Mouse (Mus musculus) kidney, adult 8-10 months (tissue): ENCODE measurements around the gene Mcts2.

ENCODE experiments used
- DNase-seq, 2 experiments: peaks; one replicate each; pipeline ENCODE4 v3.0.0; 2022

Mcts2 gene

DNA sequence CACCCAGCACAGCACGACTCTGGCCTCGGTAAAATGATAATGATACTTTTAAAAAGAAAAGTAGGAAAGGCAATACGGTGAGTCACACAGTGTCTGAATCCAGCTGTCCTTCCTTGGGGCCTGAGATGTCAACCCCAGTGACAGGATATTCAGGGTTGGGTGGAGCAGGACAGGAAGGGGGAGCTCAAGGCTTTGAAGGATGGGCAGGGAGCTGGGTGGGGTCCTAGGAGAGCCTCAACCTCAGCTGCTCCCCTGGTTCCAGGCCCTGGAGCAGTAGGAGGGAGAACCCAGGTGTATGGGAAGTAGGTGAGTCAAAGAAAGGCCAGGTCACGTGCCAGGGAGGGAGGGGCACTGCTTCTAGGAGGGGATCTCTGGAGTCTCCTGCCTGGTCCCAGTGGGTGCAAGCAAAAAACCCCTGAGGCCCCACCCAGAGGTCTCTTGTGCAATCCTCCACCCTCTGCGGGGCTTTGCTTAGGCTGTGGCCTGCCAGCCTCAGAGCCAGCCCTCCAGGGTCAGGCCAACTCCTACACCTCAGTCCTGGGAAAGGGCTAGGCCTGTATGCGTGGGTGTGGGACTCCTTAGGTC lies 40.0 kb downstream of the Mcts2 start:
- DNase-seq: no peak

DNA sequence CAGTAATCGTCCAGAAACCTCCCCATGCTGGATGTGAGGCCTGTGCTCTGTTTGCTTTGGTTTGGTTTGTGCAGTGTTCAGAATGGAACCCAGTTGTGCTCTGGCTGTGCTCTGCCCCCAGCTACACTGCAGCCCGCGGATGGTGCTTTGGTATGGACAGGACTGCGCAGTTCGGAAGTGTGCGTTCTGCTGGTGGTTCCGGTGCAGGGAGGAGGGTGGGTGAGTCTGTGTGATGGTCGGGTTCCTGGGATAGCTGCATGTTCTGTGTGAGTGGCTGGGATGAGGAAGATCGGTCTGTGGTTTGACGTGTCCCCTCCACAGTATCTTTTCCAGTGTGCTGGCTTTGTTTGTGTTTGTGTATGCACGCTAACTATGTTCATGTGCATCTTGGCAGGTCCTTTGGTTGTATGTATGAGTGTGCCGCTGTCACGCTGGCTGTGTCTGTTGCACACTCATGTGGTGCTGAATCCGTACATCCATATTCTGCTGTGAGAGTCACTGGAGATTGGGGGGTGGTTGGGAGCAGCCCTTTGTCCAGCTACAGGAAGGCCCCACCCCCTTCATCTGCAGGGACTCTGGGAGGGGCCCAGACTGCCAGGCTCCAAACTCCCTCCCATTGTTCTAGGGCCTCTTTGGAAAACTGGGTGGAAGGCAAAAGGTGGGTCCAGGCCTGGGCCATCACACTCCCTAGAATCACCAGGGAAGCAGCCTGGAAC lies 41.1 kb downstream of the Mcts2 start:
- peak; percentile 56 to 70 for DNase-seq

DNA sequence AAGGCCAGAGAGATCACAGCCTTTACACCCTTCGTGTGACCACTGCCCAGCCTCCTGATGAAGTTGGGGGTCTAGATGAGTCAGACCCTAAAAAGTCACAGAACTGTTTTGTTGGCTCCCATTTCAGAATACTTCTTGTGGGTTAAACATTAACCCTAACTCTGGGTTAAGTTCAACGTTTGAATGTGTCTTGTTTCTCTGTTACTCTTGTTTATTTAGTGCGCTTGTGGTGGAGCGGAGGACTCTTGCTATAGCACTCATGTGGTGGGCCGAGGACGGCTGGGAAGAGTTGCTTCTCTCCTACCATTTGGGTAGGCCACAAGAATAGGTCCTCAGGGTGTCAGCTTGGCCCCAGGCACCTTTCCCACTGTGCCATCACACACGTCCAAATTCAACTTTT lies 41.8 kb downstream of the Mcts2 start:
- no peak for DNase-seq

DNA sequence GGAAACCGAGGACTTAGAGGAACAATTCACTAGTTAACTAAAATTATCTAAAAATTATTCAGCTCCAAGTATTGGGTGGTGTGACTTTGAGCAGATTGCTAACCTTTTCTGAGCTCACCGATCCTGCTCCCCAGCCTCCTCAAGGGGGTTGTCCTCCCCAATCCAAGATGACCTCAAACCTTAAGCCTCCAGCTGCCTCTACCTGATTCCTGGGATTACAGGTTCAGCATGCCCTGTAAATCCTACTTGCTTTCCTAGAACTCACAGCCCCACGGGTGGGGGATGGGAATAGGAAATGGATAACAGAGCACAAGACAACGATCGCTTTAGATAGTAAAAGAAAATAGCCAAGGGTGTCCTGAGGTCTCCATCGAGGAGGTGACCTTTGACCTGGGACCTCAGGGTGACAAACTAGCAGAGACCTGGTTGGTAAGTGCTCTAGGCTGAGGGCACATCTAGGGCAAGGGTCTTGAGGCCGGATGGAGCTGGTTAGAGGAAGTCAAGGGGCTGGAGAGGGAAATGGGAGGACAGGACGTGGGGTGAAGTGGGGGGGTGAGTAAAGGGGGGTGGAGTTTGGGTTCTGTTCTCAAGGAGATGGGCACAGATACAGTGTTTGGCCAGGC lies 42.3 kb downstream of the Mcts2 start:
- DNase-seq: peak; percentile 72 to 76

DNA sequence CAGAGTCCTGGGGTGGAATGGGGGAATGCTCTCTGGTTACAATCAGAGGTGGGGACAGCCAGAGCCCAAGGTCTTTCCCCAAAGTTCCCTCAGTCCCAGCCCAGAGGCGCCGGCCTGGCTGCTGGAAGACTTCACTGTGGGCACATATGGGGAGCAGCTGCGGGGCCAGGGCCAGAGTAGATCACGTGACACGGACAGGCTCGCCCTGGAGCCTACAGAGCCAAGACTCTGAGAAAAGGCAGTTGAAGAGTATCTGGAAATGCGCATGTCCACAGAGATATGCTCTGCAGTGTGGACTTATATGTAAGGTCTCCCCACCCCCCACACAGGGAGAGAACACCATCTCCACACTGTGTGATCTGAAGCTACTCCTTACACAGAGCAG lies 42.8 kb downstream of the Mcts2 start:
- peak in 1 of 2 experiments; percentile 49 for DNase-seq

DNA sequence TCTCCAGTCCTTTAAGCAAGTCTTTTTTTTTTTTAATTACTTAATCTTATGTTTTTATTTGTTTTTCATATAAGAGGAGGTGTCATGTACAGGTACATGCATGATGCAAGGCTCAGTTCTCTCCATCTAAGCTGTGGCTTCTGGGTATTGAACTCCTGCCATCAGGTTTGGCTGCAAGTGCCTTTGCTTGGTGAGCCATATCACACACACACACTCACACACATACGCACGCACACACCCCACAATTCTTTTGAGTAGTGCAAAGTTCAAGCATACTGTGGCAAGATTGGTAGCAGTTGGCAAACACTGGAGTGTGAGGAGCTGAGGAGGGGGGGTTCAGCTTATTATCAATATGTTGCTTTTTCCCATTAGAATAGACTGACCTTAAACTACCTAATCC lies 46.4 kb downstream of the Mcts2 start:
- peak in 1 of 2 experiments; percentile 25 for DNase-seq

DNA sequence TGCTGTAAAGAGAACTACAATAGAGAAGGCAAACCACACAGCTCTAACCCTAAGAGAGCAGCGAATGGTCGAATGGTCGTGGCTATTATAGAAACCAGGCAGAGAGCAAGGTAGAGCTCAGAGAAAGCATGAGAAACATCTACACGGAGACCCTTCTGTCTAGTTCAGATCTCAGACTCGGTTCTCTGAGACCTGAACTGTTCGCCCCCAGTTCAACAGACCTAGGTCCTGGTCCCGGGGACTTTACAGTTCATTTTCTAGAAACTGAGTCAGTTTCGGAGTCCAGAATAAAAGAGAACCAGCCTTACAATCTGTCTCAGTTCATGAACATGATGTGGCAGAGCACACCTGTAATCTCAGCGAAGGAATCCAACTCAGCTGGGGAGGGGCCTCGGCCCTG lies 47.7 kb downstream of the Mcts2 start:
- DNase-seq: no peak

DNA sequence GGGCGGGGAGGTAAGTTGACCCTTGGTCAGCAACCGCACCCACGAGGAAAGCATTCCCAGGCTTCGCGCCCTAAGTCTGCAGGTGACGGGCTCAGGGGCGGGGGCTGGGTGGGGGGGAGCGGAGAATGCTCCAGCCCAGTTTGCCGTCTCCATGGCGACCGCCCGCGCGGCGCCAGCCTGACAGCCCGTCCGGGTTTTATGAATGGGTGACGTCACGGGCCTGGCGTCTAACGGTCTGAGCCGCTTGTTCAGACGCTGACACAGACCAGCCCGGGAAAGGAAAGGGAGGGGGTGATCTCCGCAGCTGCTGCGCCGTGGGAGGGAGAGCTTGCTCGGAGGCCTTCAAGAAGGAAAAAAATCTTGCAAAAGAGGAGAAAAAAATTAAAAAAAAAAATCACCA lies 48.1 kb downstream of the Mcts2 start:
- DNase-seq: peak; percentile 96 to 97

DNA sequence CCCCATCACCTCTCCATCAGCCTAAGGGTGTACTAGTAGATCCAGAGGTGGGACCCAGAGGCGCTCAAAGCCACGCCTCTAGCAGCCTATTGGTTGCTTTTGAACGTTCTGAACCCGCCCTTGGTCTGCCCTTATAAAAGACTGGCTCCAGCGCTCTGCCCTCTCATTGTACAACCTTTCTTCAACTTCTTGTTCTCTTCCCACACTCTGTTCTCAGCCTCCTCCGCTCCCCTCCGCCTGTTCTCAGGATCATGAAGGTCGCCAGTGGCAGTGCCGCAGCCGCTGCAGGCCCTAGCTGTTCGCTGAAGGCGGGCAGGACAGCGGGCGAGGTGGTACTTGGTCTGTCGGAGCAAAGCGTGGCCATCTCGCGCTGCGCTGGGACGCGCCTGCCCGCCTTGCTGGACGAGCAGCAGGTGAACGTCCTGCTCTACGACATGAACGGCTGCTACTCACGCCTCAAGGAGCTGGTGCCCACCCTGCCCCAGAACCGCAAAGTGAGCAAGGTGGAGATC lies 49.3 kb downstream of the Mcts2 start, which contains the start of gene Id1:
TSS of gene Id1 (plus strand) at position 162 of the 512 bp plus-strand sequence.
- DNase-seq: peak; percentile 93

DNA sequence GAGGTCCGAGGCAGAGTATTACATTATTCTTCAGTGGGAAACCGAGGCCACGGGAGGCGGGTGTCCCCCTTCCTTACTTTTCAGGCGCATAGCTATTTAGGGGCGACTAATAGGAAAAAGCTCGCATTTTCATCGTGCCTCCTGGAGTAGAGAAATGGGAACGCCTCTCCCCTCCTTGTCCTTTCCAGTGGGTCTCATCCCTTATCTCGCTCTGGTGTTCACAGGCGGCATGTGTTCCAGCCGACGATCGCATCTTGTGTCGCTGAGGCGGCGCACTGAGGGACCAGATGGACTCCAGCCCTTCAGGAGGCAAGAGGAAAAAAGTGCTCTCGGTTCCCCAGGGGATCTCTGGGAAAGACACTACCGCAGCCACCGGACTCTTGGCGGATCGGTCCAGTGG lies 49.9 kb downstream of the Mcts2 start:
- DNase-seq: peak in 1 of 2 experiments; percentile 30
